7 mouse cellular contexts compared by ENCODE assay signal in the genomic region with DNA sequence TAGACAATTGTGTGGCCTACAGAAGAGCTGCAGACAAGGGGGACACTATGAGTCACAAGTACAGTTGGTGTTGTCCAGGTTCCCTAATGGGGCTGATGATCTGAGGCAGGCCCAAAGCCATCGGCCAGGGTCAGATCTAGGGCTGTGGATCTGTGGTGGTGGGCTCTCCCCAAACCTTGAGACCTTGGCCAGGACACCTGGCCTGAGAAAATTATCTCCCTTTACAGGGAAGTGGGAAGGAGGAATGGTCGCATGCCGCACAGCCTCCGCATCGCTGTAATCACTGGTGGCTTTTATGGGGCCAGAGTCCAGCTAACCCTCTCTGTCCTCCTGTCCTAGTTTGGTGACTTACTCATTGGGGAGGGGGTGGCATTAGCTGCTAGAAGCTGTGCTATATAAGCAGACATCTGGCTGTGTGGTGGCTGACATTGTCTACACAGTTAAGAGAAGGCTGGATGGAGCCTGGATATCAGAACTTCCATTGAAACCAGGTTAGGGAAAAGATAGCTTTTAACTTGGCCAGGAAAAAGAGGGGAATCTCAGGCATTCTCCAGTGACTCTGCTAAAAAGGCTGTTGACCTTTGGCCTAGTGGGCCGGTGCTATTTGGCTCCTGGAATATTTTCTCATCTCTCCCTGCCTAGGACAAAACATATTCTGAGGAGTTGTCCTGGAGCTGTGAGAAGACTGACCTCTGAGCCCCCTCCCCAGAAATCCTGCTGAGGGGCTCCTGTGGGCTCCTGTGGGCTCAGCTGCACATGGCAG. TPM values are rescaled to one million over a fixed set of nuclear protein-coding genes. Genes with fewer than 3 reads are reported as not detected.
DNase-seq lines count a peak whose midpoint lies in the region; ATAC-seq and TF ChIP-seq lines count a peak whose summit lies in the region.

No protein-coding gene starts in this region.

- peak overlapping the region; percentile 95 for H3K4me2 ChIP-seq in heart, postnatal 0 days (ENCODE audit: low read depth, low read length)
- peak overlapping the region; percentile 94 for H3K4me2 ChIP-seq in limb, embryonic 12.5 days
- H3K4me2 ChIP-seq in stomach, embryonic 14.5 days (replicated peaks; ENCODE audit: low read depth, low read length), result peak overlapping the region; percentile 89

- no peaks in the 10 kb centered on the region for H3K9me3 ChIP-seq in MEL (replicated peaks; ENCODE audit: insufficient read depth, low read length)
- H3K9me3 ChIP-seq in heart, postnatal 0 days (replicated peaks; ENCODE audit: control insufficient read depth, low read length), result no peaks in the 10 kb centered on the region
- H3K9me3 ChIP-seq in limb, embryonic 12.5 days, result no peaks in the 10 kb centered on the region
- H3K9me3 ChIP-seq in stomach, embryonic 14.5 days (ENCODE audit: control insufficient read depth, low read depth, low read length), result no peaks in the 10 kb centered on the region

- TF ChIP-seq EP300 in MEL (IDR thresholded peaks at IDR 0.05; ENCODE audit: low read depth in 1 of 2, low read length in 2 of 2), result 0 out of 4 replicates have a peak, but pooled peaks of 1 of the 2 experiments have one; percentile 10
- no peak for TF ChIP-seq EP300 in heart, postnatal 0 days (IDR thresholded peaks at IDR 0.05; ENCODE audit: low read depth)

- peak overlapping the region; percentile 86 to 87 for H3K4me3 ChIP-seq in MEL (ENCODE audit: control insufficient read depth in 1 of 2, insufficient read depth in 1 of 2, low read depth in 2 of 2, low read length in 2 of 2)
- peak overlapping the region; percentile 83 for H3K4me3 ChIP-seq in heart, postnatal 0 days (ENCODE audit: low read depth, low read length)
- peak overlapping the region; percentile 94 for H3K4me3 ChIP-seq in limb, embryonic 12.5 days (replicated peaks)
- peak overlapping the region; percentile 94; the same call in 1 of the 2 replicates for H3K4me3 ChIP-seq in stomach, embryonic 14.5 days (ENCODE audit: low read depth, low read length)

- no peak overlapping the region; the same call in 1 of the 2 replicates for H3K27ac ChIP-seq in MEL (ENCODE audit: control insufficient read depth, low read depth, low read length)
- peak overlapping the region; percentile 99 for H3K27ac ChIP-seq in heart, postnatal 0 days (ENCODE audit: low read depth)
- H3K27ac ChIP-seq in limb, embryonic 12.5 days, result peak overlapping the region; percentile 98; the same call in 1 of the 2 replicates
- H3K27ac ChIP-seq in stomach, embryonic 14.5 days (ENCODE audit: low read length), result 0 out of 2 replicates have a peak overlapping the region, but pooled peaks have one; percentile 30

- peak; percentile 7 to 14 for DNase-seq in B cell, adult 2 months
- DNase-seq in MEL (ENCODE audit: low read depth, low spot score), result peak; percentile 40
- DNase-seq in heart, postnatal 0 days (ENCODE audit: low spot score), result no peak
- no peak for DNase-seq in adrenal gland, postnatal 4 days (ENCODE audit: low spot score in 2 of 2)
- no peak for DNase-seq in layer of hippocampus, postnatal 14 days (ENCODE audit: low spot score in 2 of 2)

- H3K79me2 ChIP-seq in MEL (ENCODE audit: control insufficient read depth, insufficient read depth, low read length, poor library complexity), result peaks cover 73% of the 10 kb centered on the region

- no peak; a peak in 1 of 4 replicates for TF ChIP-seq POLR2A in MEL (IDR thresholded peaks at IDR 0.05; ENCODE audit: control insufficient read depth in 1 of 2, insufficient read depth in 1 of 2, low read depth in 1 of 2, low read length in 2 of 2, poor library complexity in 1 of 2)

- no peak for TF ChIP-seq RAD21 in MEL (IDR thresholded peaks at IDR 0.05; ENCODE audit: low read depth, low read length)

- ATAC-seq in heart, postnatal 0 days (ENCODE audit: insufficient read depth, low read depth), result no peak
- ATAC-seq in limb, embryonic 12.5 days (ENCODE audit: insufficient number of reproducible peaks, insufficient read depth, low FRiP score, low TSS enrichment, low read depth), result no peak
- ATAC-seq in stomach, embryonic 14.5 days (ENCODE audit: insufficient number of reproducible peaks, insufficient read depth, low FRiP score, low read depth), result no peak

- TF ChIP-seq CTCF in MEL (IDR thresholded peaks at IDR 0.05 in 2 of 3, conservative IDR thresholded peaks at IDR 0.05 in 1 of 3; ENCODE audit: control insufficient read depth in 1 of 3, insufficient read depth in 1 of 3, low read depth in 2 of 3, low read length in 3 of 3, poor library complexity in 1 of 3, severe bottlenecking in 1 of 3), result no peak
- no peak for TF ChIP-seq CTCF in heart, postnatal 0 days (IDR thresholded peaks at IDR 0.05; ENCODE audit: low read depth)

- H3K27me3 ChIP-seq in MEL (ENCODE audit: control insufficient read depth in 1 of 2, insufficient read depth in 2 of 2, low read length in 2 of 2), result no peaks in the 10 kb centered on the region
- H3K27me3 ChIP-seq in heart, postnatal 0 days (ENCODE audit: control insufficient read depth, insufficient read depth, low read length), result no peaks in the 10 kb centered on the region
- no peaks in the 10 kb centered on the region for H3K27me3 ChIP-seq in limb, embryonic 12.5 days
- no peaks in the 10 kb centered on the region for H3K27me3 ChIP-seq in stomach, embryonic 14.5 days (ENCODE audit: control insufficient read depth, insufficient read depth, low read length)

- H3K9ac ChIP-seq in MEL (ENCODE audit: control insufficient read depth, low read depth, low read length, poor library complexity, severe bottlenecking), result peak overlapping the region; percentile 92
- peak overlapping the region; percentile 84 for H3K9ac ChIP-seq in heart, postnatal 0 days (replicated peaks; ENCODE audit: low read depth, low read length)
- peak overlapping the region; percentile 91 for H3K9ac ChIP-seq in limb, embryonic 12.5 days (replicated peaks)
- 0 out of 2 replicates have a peak overlapping the region, but pooled peaks have one; percentile 10 for H3K9ac ChIP-seq in stomach, embryonic 14.5 days (replicated peaks; ENCODE audit: low read depth, low read length)

- peaks cover 38 to 70% of the 10 kb centered on the region in 2 experiments for H3K4me1 ChIP-seq in MEL (ENCODE audit: control insufficient read depth in 1 of 2, insufficient read depth in 2 of 2, low read length in 2 of 2)
- peaks cover 75% of the 10 kb centered on the region for H3K4me1 ChIP-seq in heart, postnatal 0 days (ENCODE audit: control insufficient read depth, insufficient read depth)
- H3K4me1 ChIP-seq in limb, embryonic 12.5 days (replicated peaks), result peaks cover 88% of the 10 kb centered on the region
- peaks cover 72% of the 10 kb centered on the region for H3K4me1 ChIP-seq in stomach, embryonic 14.5 days (ENCODE audit: control insufficient read depth, insufficient read depth, low read length)

- WGBS in heart, postnatal 0 days, result 18% methylated on average over 6 of the region's 6 CpGs
- WGBS in limb, embryonic 12.5 days, result 42% methylated on average over 6 of the region's 6 CpGs
- WGBS in stomach, embryonic 14.5 days, result 63% methylated on average over 6 of the region's 6 CpGs

- H3K36me3 ChIP-seq in MEL (ENCODE audit: control insufficient read depth in 1 of 2, insufficient read depth in 2 of 2, low read length in 2 of 2), result peaks cover 0 to 61% of the 10 kb centered on the region in 2 experiments; a peak in 2 of 4 replicates
- H3K36me3 ChIP-seq in heart, postnatal 0 days (replicated peaks; ENCODE audit: control insufficient read depth, insufficient read depth, low read length), result no peaks in the 10 kb centered on the region
- 0 out of 2 replicates have a peak, but pooled peaks cover 6% of the 10 kb centered on the region for H3K36me3 ChIP-seq in limb, embryonic 12.5 days
- no peaks in the 10 kb centered on the region for H3K36me3 ChIP-seq in stomach, embryonic 14.5 days (ENCODE audit: control insufficient read depth, insufficient read depth, low read length)

TF ChIP-seq in MEL, 35 proteins besides CTCF, POLR2A, EP300 and RAD21:
- no peak for TF ChIP-seq ZC3H11A (IDR thresholded peaks at IDR 0.05; ENCODE audit: low read depth, low read length)
- no peak for TF ChIP-seq MEF2A (IDR thresholded peaks at IDR 0.05; ENCODE audit: extremely low read depth, insufficient replicate concordance, low read depth, low read length, poor library complexity, severe bottlenecking)
- TF ChIP-seq KAT2A (conservative IDR thresholded peaks at IDR 0.05; ENCODE audit: low read depth, low read length), result no peak
- no peak for TF ChIP-seq UBTF (IDR thresholded peaks at IDR 0.05; ENCODE audit: borderline replicate concordance, insufficient read depth, low read depth, low read length)
- no peak for TF ChIP-seq ZMIZ1 (IDR thresholded peaks at IDR 0.05; ENCODE audit: low read depth, low read length)
- no peak for TF ChIP-seq NELFE (IDR thresholded peaks at IDR 0.05; ENCODE audit: low read depth, low read length)
- no peak for TF ChIP-seq NRF1 (IDR thresholded peaks at IDR 0.05; ENCODE audit: insufficient read depth, low read depth, low read length, poor library complexity, severe bottlenecking)
- no peak for TF ChIP-seq JUND (IDR thresholded peaks at IDR 0.05; ENCODE audit: low read depth, low read length)

RNA-seq across cellular contexts. Expression of gene Mef2d, which starts 2.7 kb away (rescaled TPM):
- total RNA-seq in MEL (2012; rRNA removed), result 16.2 and 16.9 TPM in 2 replicates
- polyA plus RNA-seq in MEL (2012; ENCODE audit: insufficient read depth in 1 of 2, insufficient read length in 2 of 2, low read depth in 1 of 2, low replicate concordance in 2 of 2, missing spikeins in 1 of 2), result 100 to 1,000 TPM in 1 of 2 experiments, 10 to 100 TPM in 1; 71.4 to 117 TPM
- 70.8 and 75.8 TPM in 2 replicates for total RNA-seq in heart, postnatal 0 days (2014; rRNA removed; ENCODE audit: low replicate concordance)
- polyA plus RNA-seq in heart, postnatal 0 days (2015; fragmentation: Nextera tagmentation; extraction: Ambion mirVana), result 30.0 and 30.8 TPM in 2 replicates
- polyA plus RNA-seq in limb, embryonic 12.5 days (2016; fragmentation: Nextera tagmentation; extraction: Ambion mirVana), result 12.1 and 14.3 TPM in 2 replicates
- polyA plus RNA-seq in stomach, embryonic 14.5 days (2014; fragmentation: Nextera tagmentation; extraction: Ambion mirVana), result 19.5 and 20.1 TPM in 2 replicates
- 10 to 100 TPM; 90.0 to 92.1 TPM for total RNA-seq in adrenal gland, postnatal 4 days (2021)
- 100 to 1,000 TPM; 146 to 156 TPM for total RNA-seq in layer of hippocampus, postnatal 14 days (2021)

Comparison
In these comparisons a context has a peak if more than half of its experiments do, and no peak if none do; other contexts are left out.
1. DNase-seq: peak in B cell, adult 2 months (2 of 2) and MEL (single experiment); none in heart, postnatal 0 days (single experiment), adrenal gland, postnatal 4 days (0 of 2) and layer of hippocampus, postnatal 14 days (0 of 2).
2. H3K9ac ChIP-seq: peak in every context shown above with its lines; median percentile 92 in MEL; 91 in limb, embryonic 12.5 days; 84 in heart, postnatal 0 days; 10 in stomach, embryonic 14.5 days.
3. Peak in every context shown above with its lines, with median percentiles within 50 percentile points of each other: H3K4me3 ChIP-seq and H3K4me2 ChIP-seq.